Mouse (Mus musculus) testis, adult 2 months (tissue): ENCODE data around the gene Bpifa6. TPM values are rescaled to one million over a fixed set of nuclear protein-coding genes. Genes with fewer than 3 reads are reported as not detected.
A peak's percentile ranks its signal among the peaks of the same experiment; 100 is the strongest.

ENCODE experiments used
- H3K27ac ChIP-seq: fragments of 200-500 bp; 2 replicates; pipeline ENCODE4 v1.5.1; 2012; ENCODE audit warnings: low read depth, low read length; ENCODE audit not compliant: control insufficient read depth, insufficient read depth
- H3K27me3 ChIP-seq: fragments of 200-500 bp; 2 replicates; pipeline ENCODE4 v1.6.1; 2012; ENCODE audit warnings: mild to moderate bottlenecking, low read length, moderate library complexity; ENCODE audit not compliant: control insufficient read depth, insufficient read depth
- H3K36me3 ChIP-seq: fragments of 200-500 bp; 2 replicates; pipeline ENCODE4 v1.6.1; 2012; ENCODE audit warnings: mild to moderate bottlenecking, low read length; ENCODE audit not compliant: control insufficient read depth, insufficient read depth
- H3K4me1 ChIP-seq: fragments of 200-500 bp; 2 replicates; pipeline ENCODE4 v1.6.1; 2012; ENCODE audit warnings: low read length; ENCODE audit not compliant: control insufficient read depth, insufficient read depth
- H3K4me3 ChIP-seq: fragments of 200-500 bp; 2 replicates; pipeline ENCODE4 v1.5.1; 2012; ENCODE audit warnings: low read depth, mild to moderate bottlenecking, low read length, moderate library complexity, mixed read lengths; ENCODE audit not compliant: control insufficient read depth
- CTCF ChIP-seq: fragments of 200-500 bp; IDR thresholded peaks from 2 replicates; pipeline ENCODE4 v1.5.1; 2012; ENCODE audit warnings: low read depth, mild to moderate bottlenecking, inconsistent platforms, low read length, moderate library complexity; ENCODE audit not compliant: control insufficient read depth, insufficient read depth, insufficient replicate concordance
- POLR2A ChIP-seq: fragments of 200-500 bp; IDR thresholded peaks from 2 replicates; pipeline ENCODE4 v1.6.1; 2012; ENCODE audit warnings: low read depth, mild to moderate bottlenecking, inconsistent platforms, low read length, moderate library complexity; ENCODE audit not compliant: control insufficient read depth
- polyA plus RNA-seq: library from polyadenylated mRNA; depleted of rRNA; stranded (reverse); fragments of >200 nt; gene quantifications from 2 replicates; pipeline ENCODE4 v1.2.3, GENCODE M21; 2012; rRNA removed

Bpifa6 gene
- polyA plus RNA-seq, result 7.6 and 9.6 TPM in 2 replicates

GRCm38 (mm10) chr2:153974582-153974981, at the start of gene Bpifa6:
Gene Bpifa6 (plus strand): TSS chr2:153974945.
- H3K4me3 ChIP-seq, result no peak within 1 kb of the TSS
- no peaks in the 10 kb centered on the region for H3K36me3 ChIP-seq
- no peaks in the 10 kb centered on the region for H3K4me1 ChIP-seq
- H3K27me3 ChIP-seq, result no peaks in the 10 kb centered on the region
- no peak within 1 kb of the TSS for H3K27ac ChIP-seq
- TF ChIP-seq CTCF, result no peak
- no peak for TF ChIP-seq POLR2A

- H3K36me3 ChIP-seq, result no peaks in the 10 kb centered on the region
- TF ChIP-seq CTCF (peak; percentile 91; the same call in 1 of the 2 replicates), POLR2A (no peak)
- no peaks in the 10 kb centered on the region for H3K27me3 ChIP-seq
- no peak overlapping the region for H3K4me3 ChIP-seq
- peaks cover 2% of the 10 kb centered on the region; the same call in 1 of the 2 replicates for H3K4me1 ChIP-seq
- H3K27ac ChIP-seq, result no peak overlapping the region
Measured at GRCm38 (mm10) chr2:153929871-153930413, 44.8 kb upstream of the Bpifa6 start.

GRCm38 (mm10) chr2:153931125-153931524, 43.6 kb upstream of the Bpifa6 start:
- TF ChIP-seq POLR2A (no peak), CTCF (no peak)
- Histone ChIP-seq H3K27me3 (no peaks in the 10 kb centered on the region), H3K27ac (no peak overlapping the region), H3K36me3 (no peaks in the 10 kb centered on the region), H3K4me1 (peaks cover 2% of the 10 kb centered on the region; the same call in 1 of the 2 replicates), H3K4me3 (no peak overlapping the region)

GRCm38 (mm10) chr2:153933311-153933710, 41.4 kb upstream of the Bpifa6 start:
- no peak overlapping the region for H3K4me3 ChIP-seq
- H3K4me1 ChIP-seq, result peaks cover 2% of the 10 kb centered on the region; the same call in 1 of the 2 replicates
- no peak overlapping the region for H3K27ac ChIP-seq
- TF ChIP-seq POLR2A, result no peak
- no peak for TF ChIP-seq CTCF
- no peaks in the 10 kb centered on the region for H3K36me3 ChIP-seq
- H3K27me3 ChIP-seq, result no peaks in the 10 kb centered on the region

GRCm38 (mm10) chr2:153935348-153935747, 39.4 kb upstream of the Bpifa6 start:
- H3K4me1 ChIP-seq, result peaks cover 2% of the 10 kb centered on the region; the same call in 1 of the 2 replicates
- TF ChIP-seq CTCF (peak; percentile 28; the same call in 1 of the 2 replicates), POLR2A (no peak)
- H3K4me3 ChIP-seq, result no peak overlapping the region

GRCm38 (mm10) chr2:153937843-153938242, 36.9 kb upstream of the Bpifa6 start, which contains the start of gene Bpifb4:
Gene Bpifb4 (plus strand): TSS chr2:153938212.
- Histone ChIP-seq H3K4me1 (no peaks in the 10 kb centered on the region), H3K27me3 (no peaks in the 10 kb centered on the region), H3K27ac (no peak within 1 kb of the TSS), H3K36me3 (no peaks in the 10 kb centered on the region), H3K4me3 (no peak within 1 kb of the TSS)
- TF ChIP-seq CTCF (no peak), POLR2A (no peak)

More at GRCm38 (mm10) chr2:153935348-153935747, 39.4 kb upstream of the Bpifa6 start:
- no peak overlapping the region for H3K27ac ChIP-seq
- no peaks in the 10 kb centered on the region for H3K36me3 ChIP-seq
- no peaks in the 10 kb centered on the region for H3K27me3 ChIP-seq

- Histone ChIP-seq H3K4me3 (no peak overlapping the region), H3K36me3 (no peaks in the 10 kb centered on the region), H3K4me1 (peaks cover 12% of the 10 kb centered on the region), H3K27me3 (no peaks in the 10 kb centered on the region), H3K27ac (no peak overlapping the region)
- TF ChIP-seq POLR2A (no peak), CTCF (peak; percentile 70)
Measured at GRCm38 (mm10) chr2:153943537-153943936, 31.2 kb upstream of the Bpifa6 start.

GRCm38 (mm10) chr2:153944567-153944966, 30.2 kb upstream of the Bpifa6 start:
- H3K4me3 ChIP-seq, result no peak overlapping the region
- H3K27me3 ChIP-seq, result no peaks in the 10 kb centered on the region
- no peaks in the 10 kb centered on the region for H3K36me3 ChIP-seq
- H3K27ac ChIP-seq, result no peak overlapping the region
- peaks cover 12% of the 10 kb centered on the region for H3K4me1 ChIP-seq
- no peak for TF ChIP-seq POLR2A
- TF ChIP-seq CTCF, result no peak
